Mouse (Mus musculus) frontal cortex, postnatal 10 days (tissue): Measurements from ENCODE around the gene Slc35f5.

Experiments used
- DNase-seq, 2 experiments: peaks; one replicate each; pipeline ENCODE4 v3.0.0; 2022; ENCODE audit warnings: low spot score in 2 of 2, mixed read lengths in 1 of 2

Slc35f5 gene

GRCm38 (mm10) chr1:125574219-125574618 is 13.8 kb downstream of the Slc35f5 start:
- no peak for DNase-seq

- no peak for DNase-seq
These were observed 15.2 kb downstream of the Slc35f5 start for GRCm38 (mm10) chr1:125575458-125576114.

- DNase-seq: no peak
These were observed 16.6 kb downstream of the Slc35f5 start for GRCm38 (mm10) chr1:125576965-125577364.

- no peak for DNase-seq
These were observed 17.7 kb downstream of the Slc35f5 start for GRCm38 (mm10) chr1:125578091-125578490.

- DNase-seq: no peak
These were observed 20.7 kb downstream of the Slc35f5 start for GRCm38 (mm10) chr1:125581134-125581533.

- DNase-seq: no peak
These were observed 43.2 kb downstream of the Slc35f5 start for GRCm38 (mm10) chr1:125603620-125604019.

GRCm38 (mm10) chr1:125607087-125607803 is 46.9 kb downstream of the Slc35f5 start:
- peak; percentile 67 to 90 for DNase-seq

- no peak for DNase-seq
These were observed 64.1 kb downstream of the Slc35f5 start for GRCm38 (mm10) chr1:125624376-125625076.

- DNase-seq: peak; percentile 9
These were observed 79.3 kb downstream of the Slc35f5 start for GRCm38 (mm10) chr1:125639501-125640253.

GRCm38 (mm10) chr1:125643643-125644042 is 83.2 kb downstream of the Slc35f5 start:
- DNase-seq: no peak
